8 mouse cellular contexts compared by ENCODE assay signal in genomic region chr2:60552177-60552901, GRCm38 (mm10). TPM values are rescaled to one million over a fixed set of nuclear protein-coding genes. Genes with fewer than 3 reads are reported as not detected.
DNase-seq lines count a peak whose midpoint lies in the region; ATAC-seq and TF ChIP-seq lines count a peak whose summit lies in the region.

No protein-coding gene starts in this region.

- DNase-seq in lung, postnatal 25 days (ENCODE audit: low spot score): no peak
- DNase-seq in thymus, postnatal 25 days: no peak
- DNase-seq in thymus, adult 2 months: no peak
- DNase-seq in layer of hippocampus, adult 9-11 months: no peak

- H3K27me3 ChIP-seq in lung, embryonic 15.5 days: no peaks in the 10 kb centered on the region
- H3K27me3 ChIP-seq in forebrain, embryonic 16.5 days (replicated peaks; ENCODE audit: control insufficient read depth, insufficient read depth, low read length): peaks cover 11% of the 10 kb centered on the region
- peaks cover 17% of the 10 kb centered on the region; the same call in 1 of the 2 replicates for H3K27me3 ChIP-seq in limb, embryonic 13.5 days
- H3K27me3 ChIP-seq in thymus, adult 2 months (ENCODE audit: control insufficient read depth, insufficient read depth, low read length): no peaks in the 10 kb centered on the region

- TF ChIP-seq POLR2A in olfactory bulb, adult 2 months (IDR thresholded peaks at IDR 0.05; ENCODE audit: insufficient read depth, low read depth, low read length): no peak
- no peak for TF ChIP-seq POLR2A in thymus, adult 2 months (IDR thresholded peaks at IDR 0.05; ENCODE audit: control insufficient read depth, extremely low read depth, insufficient read depth, low read length, poor library complexity)

- H3K4me3 ChIP-seq in lung, embryonic 15.5 days: peak overlapping the region; percentile 46
- H3K4me3 ChIP-seq in forebrain, embryonic 16.5 days (replicated peaks; ENCODE audit: low read length): peak overlapping the region; percentile 34
- H3K4me3 ChIP-seq in limb, embryonic 13.5 days: peak overlapping the region; percentile 49
- H3K4me3 ChIP-seq in olfactory bulb, adult 2 months (ENCODE audit: insufficient read depth, low read depth, low read length): 0 out of 2 replicates have a peak overlapping the region, but pooled peaks have one; percentile 29
- no peak overlapping the region for H3K4me3 ChIP-seq in thymus, adult 2 months (ENCODE audit: control insufficient read depth, insufficient read depth, low read length)

- H3K27ac ChIP-seq in lung, embryonic 15.5 days: no peak overlapping the region
- no peak overlapping the region for H3K27ac ChIP-seq in forebrain, embryonic 16.5 days (ENCODE audit: low read length)
- no peak overlapping the region for H3K27ac ChIP-seq in limb, embryonic 13.5 days
- no peak overlapping the region for H3K27ac ChIP-seq in olfactory bulb, adult 2 months (ENCODE audit: insufficient read depth, low read depth, low read length)
- H3K27ac ChIP-seq in thymus, adult 2 months (ENCODE audit: control insufficient read depth, insufficient read depth, low read length): no peak overlapping the region

- no peaks in the 10 kb centered on the region for H3K36me3 ChIP-seq in lung, embryonic 15.5 days
- no peaks in the 10 kb centered on the region for H3K36me3 ChIP-seq in forebrain, embryonic 16.5 days (ENCODE audit: control insufficient read depth, insufficient read depth)
- no peaks in the 10 kb centered on the region for H3K36me3 ChIP-seq in limb, embryonic 13.5 days
- no peaks in the 10 kb centered on the region for H3K36me3 ChIP-seq in thymus, adult 2 months (ENCODE audit: control insufficient read depth, insufficient read depth, low read length)

- no peak for TF ChIP-seq CTCF in olfactory bulb, adult 2 months (IDR thresholded peaks at IDR 0.05; ENCODE audit: insufficient read depth, low read depth, low read length)
- no peak for TF ChIP-seq CTCF in thymus, adult 2 months (IDR thresholded peaks at IDR 0.05; ENCODE audit: borderline replicate concordance, control insufficient read depth, extremely low read depth, insufficient read depth, low read length, poor library complexity)

- H3K4me1 ChIP-seq in lung, embryonic 15.5 days: peaks cover 15% of the 10 kb centered on the region
- H3K4me1 ChIP-seq in forebrain, embryonic 16.5 days (replicated peaks; ENCODE audit: control insufficient read depth, insufficient read depth, low read length): peaks cover 13% of the 10 kb centered on the region
- peaks cover 14% of the 10 kb centered on the region for H3K4me1 ChIP-seq in limb, embryonic 13.5 days
- peaks cover 10% of the 10 kb centered on the region for H3K4me1 ChIP-seq in olfactory bulb, adult 2 months (ENCODE audit: control insufficient read depth, insufficient read depth, low read length)
- H3K4me1 ChIP-seq in thymus, adult 2 months (replicated peaks; ENCODE audit: control insufficient read depth, insufficient read depth, low read length): peaks cover 7% of the 10 kb centered on the region

- peak overlapping the region; percentile 19; the same call in 1 of the 2 replicates for H3K9ac ChIP-seq in lung, embryonic 15.5 days
- peak overlapping the region; percentile 25; the same call in 1 of the 2 replicates for H3K9ac ChIP-seq in forebrain, embryonic 16.5 days (replicated peaks; ENCODE audit: low read depth, low read length)
- H3K9ac ChIP-seq in limb, embryonic 13.5 days: peak overlapping the region; percentile 66

- ATAC-seq in lung, embryonic 15.5 days (ENCODE audit: borderline replicate concordance, extremely low read depth, low FRiP score, low TSS enrichment): no peak; the same call in 1 of the 2 replicates
- ATAC-seq in forebrain, embryonic 16.5 days: no peak
- ATAC-seq in limb, embryonic 13.5 days (ENCODE audit: low FRiP score, low read depth): 0 out of 2 replicates have a peak, but pooled peaks have one; percentile 19

- 32% methylated on average over 21 of the region's 21 CpGs for WGBS in lung, embryonic 15.5 days
- 24% methylated on average over 21 of the region's 21 CpGs for WGBS in forebrain, embryonic 16.5 days
- 29% methylated on average over 21 of the region's 21 CpGs for WGBS in limb, embryonic 13.5 days
- WGBS in olfactory bulb, adult 2 months: 59% methylated on average over 21 of the region's 21 CpGs
- 79% methylated on average over 21 of the region's 21 CpGs for WGBS in thymus, adult 2 months

- no peaks in the 10 kb centered on the region for H3K9me3 ChIP-seq in lung, embryonic 15.5 days
- no peaks in the 10 kb centered on the region for H3K9me3 ChIP-seq in forebrain, embryonic 16.5 days (ENCODE audit: control insufficient read depth, low read length)
- no peaks in the 10 kb centered on the region for H3K9me3 ChIP-seq in limb, embryonic 13.5 days

- H3K4me2 ChIP-seq in lung, embryonic 15.5 days: peak overlapping the region; percentile 80
- H3K4me2 ChIP-seq in forebrain, embryonic 16.5 days (ENCODE audit: low read length): peak overlapping the region; percentile 62
- H3K4me2 ChIP-seq in limb, embryonic 13.5 days (replicated peaks): peak overlapping the region; percentile 95

RNA-seq across cellular contexts. Expression of gene Pla2r1, which starts 0.8 kb away (rescaled TPM):
- polyA plus RNA-seq in lung, embryonic 15.5 days (2015; fragmentation: Nextera tagmentation; extraction: Ambion mirVana): 2.9 and 3.2 TPM in 2 replicates
- polyA plus RNA-seq in forebrain, embryonic 16.5 days (2015; fragmentation: Nextera tagmentation; extraction: Ambion mirVana): 0.25 TPM in 2 replicates
- 0.91 and 1.3 TPM in 2 replicates for polyA plus RNA-seq in limb, embryonic 13.5 days (2015; fragmentation: Nextera tagmentation; extraction: Ambion mirVana)
- polyA plus RNA-seq in olfactory bulb, adult 2 months (2012; ENCODE audit: insufficient read depth, insufficient read length, low replicate concordance, missing spikeins): not detected in 2 replicates
- polyA plus RNA-seq in thymus, adult 2 months (2012; rRNA removed): 0.47 and 0.60 TPM in 2 replicates
